Mouse (Mus musculus) brain, embryonic 14.5 days (tissue): Measurements from ENCODE around the gene Nckap5. TPM values are rescaled to one million over a fixed set of nuclear protein-coding genes. Genes with fewer than 3 reads are reported as not detected.

Experiments used
- DNase-seq: peaks from one replicate; pipeline ENCODE4 v3.0.0-alpha.2; 2011; ENCODE audit warnings: low read depth
- CTCF ChIP-seq: fragments of 200-500 bp; IDR thresholded peaks from 2 replicates; pipeline ENCODE4 v1.5.1; 2012; ENCODE audit warnings: inconsistent platforms, mild to moderate bottlenecking, moderate library complexity, borderline replicate concordance; ENCODE audit not compliant: insufficient read depth, insufficient read length; ENCODE audit errors: extremely low read depth
- POLR2A ChIP-seq: fragments of 200-500 bp; IDR thresholded peaks from 2 replicates; pipeline ENCODE4 v1.6.1; 2012; ENCODE audit warnings: mild to moderate bottlenecking, inconsistent platforms, borderline replicate concordance; ENCODE audit not compliant: poor library complexity, insufficient read depth, insufficient read length, severe bottlenecking; ENCODE audit errors: extremely low read depth
- polyA plus RNA-seq: library from polyadenylated mRNA; depleted of rRNA; stranded (reverse); fragments of >200 nt; gene quantifications from 2 replicates; pipeline ENCODE4 v1.2.3, GENCODE M21; 2012; rRNA removed

Gene Nckap5
- 11.7 and 13.9 TPM in 2 replicates for polyA plus RNA-seq

DNA sequence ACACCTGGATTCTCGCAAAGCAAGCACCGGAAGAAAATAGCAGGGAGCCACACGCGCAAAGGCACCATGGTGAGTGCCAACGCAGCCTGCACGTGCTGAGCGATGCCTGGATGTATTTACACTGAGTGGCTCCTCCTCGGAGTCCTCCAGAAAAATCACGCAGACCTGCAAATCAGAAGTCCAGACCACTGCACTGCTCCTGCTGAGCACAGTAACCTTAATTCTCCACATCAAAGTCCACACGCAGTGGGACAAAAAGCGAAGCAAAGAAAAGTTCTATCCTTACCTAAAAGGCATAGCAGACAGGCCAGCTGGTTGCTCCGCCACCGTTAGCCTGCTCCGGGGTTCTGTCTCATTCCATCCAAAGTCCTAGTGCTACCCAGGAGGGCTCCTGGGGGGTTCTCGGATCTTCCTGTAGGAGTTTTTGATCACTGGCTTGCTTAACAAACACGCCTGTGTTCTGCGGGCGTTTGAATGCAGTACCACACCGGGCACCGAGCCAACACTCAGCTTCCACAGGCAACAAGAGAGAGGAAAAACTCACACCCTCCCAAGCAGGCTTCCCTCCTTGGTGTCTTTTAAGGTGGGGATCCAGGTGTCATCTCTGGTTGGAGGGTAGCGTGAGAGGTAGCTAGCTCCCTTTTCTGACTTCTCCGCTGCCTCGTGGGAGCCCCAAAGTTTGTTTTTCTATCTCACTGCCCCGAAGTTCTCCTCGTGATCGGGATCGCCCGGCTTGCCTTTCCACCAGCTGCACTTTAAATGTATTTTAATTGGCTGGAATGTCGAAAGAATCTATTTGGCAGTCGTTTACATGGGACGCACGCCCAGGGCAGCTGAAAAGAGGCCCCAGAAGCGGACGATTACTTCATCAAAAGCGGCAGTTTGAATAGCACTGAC, at the start of gene Nckap5:
Gene Nckap5 (minus strand): TSS at position 769 of the 897 bp plus-strand sequence.
- TF ChIP-seq CTCF = no peak
- TF ChIP-seq POLR2A = no peak
- DNase-seq = peak; percentile 97

DNA sequence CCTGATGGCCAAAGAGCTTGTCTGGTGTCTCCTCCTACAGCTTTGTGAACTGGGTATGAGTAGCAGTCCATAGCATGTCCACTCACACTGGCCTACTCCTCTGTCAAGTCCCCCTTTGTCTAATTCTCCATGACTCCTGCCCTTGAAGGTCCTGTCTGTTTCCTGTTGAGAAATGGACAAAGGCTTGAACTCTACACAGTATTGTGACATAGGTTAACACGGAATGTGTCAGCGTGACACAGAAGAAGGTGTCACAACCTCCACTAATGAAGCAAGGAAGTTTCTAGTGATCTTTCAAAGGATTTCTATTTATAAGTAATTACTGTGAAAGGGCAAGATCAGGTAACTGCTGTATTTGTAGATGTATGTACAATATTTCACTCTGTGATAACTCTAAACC, 46.9 kb upstream of the Nckap5 start:
- no peak for DNase-seq
- TF ChIP-seq POLR2A (no peak), CTCF (no peak)

DNA sequence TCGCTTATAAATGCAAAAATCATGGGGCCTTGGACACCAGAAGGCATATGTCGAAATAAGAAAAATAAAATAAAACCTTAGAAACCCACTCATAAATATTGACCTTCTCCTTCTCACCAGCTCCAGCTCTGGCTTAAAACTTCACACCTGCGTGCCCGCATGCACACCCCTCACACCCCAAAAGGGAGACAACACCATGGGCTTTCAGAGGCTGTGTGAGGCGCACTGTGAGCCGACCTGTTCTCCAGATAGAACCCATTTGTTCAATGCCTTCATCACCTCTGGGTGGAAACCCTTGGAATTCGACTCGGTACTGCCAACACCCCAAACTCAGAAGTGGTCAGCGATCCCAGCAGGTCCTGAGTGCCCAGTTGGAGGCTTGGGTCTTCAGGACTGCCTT, 37.8 kb upstream of the Nckap5 start:
- TF ChIP-seq CTCF (no peak), POLR2A (no peak)
- DNase-seq = no peak

DNA sequence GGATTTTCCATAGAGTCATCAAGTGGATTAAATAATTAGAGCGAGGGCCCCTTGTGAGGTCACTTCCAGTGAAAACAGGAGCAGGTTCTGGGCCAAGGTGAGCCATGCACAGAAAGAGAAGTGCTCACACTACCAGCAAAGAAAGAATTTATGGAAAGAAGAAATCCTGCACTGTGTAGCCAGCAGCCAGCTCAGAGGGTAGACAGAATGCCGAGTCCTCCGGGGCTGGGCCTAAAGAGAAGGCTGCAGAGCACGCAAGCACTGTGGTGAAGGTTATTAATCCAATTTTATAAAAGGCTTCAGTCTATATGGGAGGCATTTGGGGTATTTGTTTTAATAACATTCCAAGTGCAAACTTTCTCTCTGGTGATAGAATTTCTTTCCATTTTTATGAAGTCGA, 37.3 kb upstream of the Nckap5 start:
- DNase-seq = no peak
- TF ChIP-seq POLR2A (no peak), CTCF (no peak)

DNA sequence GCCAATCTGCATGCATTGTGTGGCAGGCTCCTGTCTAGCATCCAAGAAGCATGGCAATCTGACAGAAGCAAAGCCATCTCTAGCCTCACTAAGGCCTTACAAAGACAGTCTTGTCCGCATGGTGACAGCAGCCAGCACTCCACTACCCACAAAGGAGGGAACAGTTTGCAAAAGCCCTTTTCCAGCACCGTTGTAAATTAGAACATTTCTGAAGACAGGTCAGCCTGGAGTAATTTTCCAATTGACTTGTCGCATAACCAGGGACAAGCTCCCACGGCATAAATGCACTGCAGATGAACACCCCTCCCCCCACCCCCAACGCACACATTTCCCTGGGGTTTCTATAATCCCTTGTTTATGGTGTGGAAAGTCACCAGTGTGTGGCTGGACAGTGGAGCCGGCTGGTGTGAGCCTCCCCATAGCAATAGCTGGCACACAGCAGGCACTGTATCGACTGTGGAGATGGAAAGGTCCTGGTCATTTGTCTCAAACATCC, 35.0 kb upstream of the Nckap5 start:
- peak; percentile 92 for DNase-seq
- TF ChIP-seq POLR2A (no peak), CTCF (no peak)

DNA sequence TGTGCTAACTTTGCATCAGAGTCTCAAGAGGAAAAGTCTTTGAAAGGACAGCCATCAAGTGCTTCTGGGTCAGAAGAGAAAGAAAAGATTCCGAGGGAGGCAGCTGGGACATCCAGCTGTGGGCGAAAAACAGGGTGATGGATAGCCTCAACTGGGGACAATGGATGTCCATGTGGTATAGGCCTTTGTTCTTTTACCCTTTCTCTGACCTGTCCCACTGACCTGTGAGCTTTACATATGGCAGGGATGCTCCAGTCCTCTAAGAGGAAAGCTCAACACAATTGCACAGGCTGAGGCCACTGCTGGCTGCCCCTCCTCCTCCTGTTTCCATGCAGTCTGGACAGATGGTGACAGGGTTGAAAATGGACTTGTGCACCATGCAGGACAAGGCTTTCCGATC, 31.2 kb upstream of the Nckap5 start:
- TF ChIP-seq CTCF = no peak
- no peak for TF ChIP-seq POLR2A
- DNase-seq = no peak

DNA sequence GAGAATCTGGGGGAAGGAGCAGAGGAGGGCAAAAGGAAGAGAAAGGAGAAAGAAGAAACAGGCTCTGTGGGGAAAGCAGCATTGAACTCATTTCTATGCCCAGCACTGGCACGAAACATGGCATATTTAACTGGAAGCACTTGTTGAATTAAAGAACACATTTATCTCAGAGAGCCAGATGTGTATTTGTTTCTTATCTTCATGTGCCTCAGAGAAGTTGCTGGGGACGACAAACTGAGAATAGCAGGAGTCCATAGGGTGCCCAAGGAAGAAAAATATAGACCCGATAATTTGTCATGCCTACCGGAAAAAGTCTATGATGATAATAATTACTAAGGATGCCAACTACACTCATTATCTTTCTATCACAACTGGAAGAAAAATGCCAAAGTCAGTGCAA, 29.9 kb upstream of the Nckap5 start:
- TF ChIP-seq POLR2A (no peak), CTCF (no peak)
- no peak for DNase-seq

DNA sequence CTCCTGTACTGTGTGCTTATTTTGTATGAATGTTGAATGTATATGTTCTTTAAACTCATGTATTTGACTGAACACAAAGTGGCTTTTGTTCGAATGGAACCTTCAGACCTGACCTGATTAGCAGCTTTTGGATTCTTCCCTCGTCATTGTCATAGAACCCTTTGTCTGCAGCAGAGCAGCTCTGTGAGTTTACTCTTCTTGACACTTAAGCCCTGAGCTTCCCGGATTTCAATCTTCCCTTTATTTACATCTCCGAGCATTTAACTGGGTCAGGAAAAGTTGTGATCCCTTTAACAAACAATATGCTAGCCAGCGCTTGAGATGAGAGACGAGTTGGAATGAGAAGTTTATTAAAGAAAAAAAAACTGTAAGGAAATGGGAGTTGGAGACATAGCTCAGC, 18.9 kb upstream of the Nckap5 start:
- no peak for DNase-seq
- no peak for TF ChIP-seq CTCF
- TF ChIP-seq POLR2A = no peak

DNA sequence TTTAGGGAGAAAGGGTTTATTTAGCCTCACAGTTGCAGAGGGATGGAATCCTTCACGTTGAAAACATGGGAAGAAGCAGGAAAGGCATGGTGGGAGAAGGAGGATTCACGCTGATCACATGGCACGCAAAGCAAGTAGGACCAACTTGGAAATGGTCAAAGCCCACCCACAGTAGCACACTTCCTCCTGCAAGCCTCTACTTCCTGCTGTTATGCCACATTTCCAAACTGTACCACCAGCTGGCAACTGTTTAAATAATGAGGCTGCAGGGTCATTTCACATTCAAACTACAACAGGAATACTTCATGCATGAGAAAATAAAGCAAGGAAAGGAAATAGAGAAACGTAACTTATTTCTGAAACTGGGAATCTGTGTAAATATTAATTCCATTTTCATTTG, 15.7 kb upstream of the Nckap5 start:
- no peak for DNase-seq
- no peak for TF ChIP-seq POLR2A
- no peak for TF ChIP-seq CTCF

DNA sequence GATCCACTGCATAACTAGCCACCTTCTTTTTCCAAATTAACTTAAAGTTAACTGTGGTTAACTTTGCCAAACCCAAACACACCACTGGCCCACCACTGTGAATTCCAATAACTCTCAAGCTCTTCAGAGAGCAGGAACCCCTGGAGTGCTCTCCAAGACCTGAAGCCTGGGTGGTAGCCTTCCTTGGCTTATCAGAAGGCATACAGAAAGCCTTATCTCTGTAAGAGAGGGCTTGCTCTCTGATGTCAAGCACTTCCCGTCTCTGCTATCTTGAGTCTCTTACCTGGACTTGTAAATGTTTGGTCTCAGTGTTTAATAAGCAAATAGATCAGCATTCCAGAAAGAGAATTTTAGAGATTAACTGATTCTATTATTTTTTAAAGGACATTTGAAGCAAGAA, 2.3 kb upstream of the Nckap5 start:
- no peak for TF ChIP-seq POLR2A
- no peak for TF ChIP-seq CTCF
- DNase-seq = no peak

DNA sequence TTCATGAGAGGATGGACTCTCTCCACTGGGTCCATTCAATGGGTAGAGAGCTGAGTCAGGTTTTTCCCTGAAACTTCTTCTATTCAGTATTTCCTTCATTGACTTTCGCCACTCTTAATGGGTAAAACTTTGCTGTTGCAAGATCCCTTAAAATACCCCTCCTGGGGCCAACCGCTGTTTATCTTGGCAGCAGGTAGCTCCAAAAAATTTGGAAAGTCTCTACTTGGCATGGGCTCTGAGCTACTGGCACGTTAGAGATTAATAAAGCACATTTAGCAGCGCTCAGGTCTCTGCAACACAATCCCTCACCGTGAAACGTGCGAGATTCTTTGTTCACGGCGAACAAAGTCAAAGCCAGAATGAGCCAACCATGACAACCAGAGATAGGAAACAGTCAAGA, 1.6 kb downstream of the Nckap5 start:
- no peak for DNase-seq
- TF ChIP-seq CTCF (no peak), POLR2A (no peak)

DNA sequence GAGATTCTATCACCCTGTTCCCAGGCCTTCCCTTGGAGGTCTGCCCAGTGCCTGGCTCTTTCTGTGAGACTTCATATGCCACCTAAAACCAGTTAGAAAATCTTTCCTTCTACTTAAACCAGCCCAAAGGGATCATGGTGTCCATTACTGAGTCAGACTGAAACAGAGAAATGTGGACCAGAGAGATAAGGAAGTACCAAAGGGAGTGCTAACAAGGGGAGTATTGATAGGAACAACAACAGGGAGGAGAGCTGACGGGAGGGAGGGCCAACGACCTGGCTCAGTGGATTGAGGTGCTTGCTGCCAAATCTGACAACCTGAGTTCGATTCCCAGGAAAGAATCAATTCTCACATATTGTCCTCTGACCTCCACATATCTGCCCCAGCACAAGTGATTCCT, 5.8 kb downstream of the Nckap5 start:
- no peak for DNase-seq
- TF ChIP-seq CTCF (no peak), POLR2A (no peak)
